Mouse (Mus musculus): ENCODE measurements at regions not wholly inside any gene's neighbourhood (a gene's known extent, or its start where the extent isn't known, plus 50 kb on each side); places are given as distances from the start of the nearest gene placed in this dataset.

DNA sequence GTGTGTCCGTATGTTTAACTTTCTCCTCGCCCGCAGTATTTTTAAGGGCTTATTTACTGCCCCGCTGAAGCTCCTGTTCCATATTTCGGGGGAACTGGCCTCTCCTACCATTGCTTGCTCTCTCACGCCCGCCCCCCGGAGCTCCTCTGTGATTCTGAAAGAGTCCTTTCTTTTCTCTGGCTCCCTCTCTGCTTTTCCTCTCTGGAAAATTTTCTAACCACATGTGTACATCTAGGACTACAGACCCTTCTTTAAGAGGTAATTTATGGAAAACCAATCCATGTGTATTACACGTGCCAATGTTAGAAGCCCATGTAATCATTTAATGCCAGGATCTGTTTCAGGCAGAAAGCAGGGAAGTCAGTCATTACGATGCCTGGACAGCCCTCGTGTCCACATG lies 106.6 kb upstream of the Oxgr1 start:
- no peak for DNase-seq

DNA sequence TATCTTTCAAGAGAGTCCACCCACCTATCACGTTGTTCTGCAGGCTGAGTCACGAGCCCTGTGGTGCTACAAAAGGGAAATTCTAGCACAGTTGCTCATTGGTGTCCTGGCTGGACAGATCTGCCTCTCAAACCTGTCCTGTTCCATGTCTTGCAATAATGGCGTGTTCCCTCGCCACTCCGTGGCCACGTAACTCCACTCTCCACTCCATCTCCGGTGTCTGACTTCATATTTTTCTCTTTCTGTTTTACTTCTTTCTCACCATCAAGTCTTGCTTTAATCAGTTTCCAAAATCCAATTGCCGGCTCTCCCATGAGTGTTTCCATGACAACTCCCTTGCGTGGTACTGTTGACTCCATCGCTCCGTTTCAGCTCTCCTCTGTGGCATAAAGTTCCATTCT lies 107.1 kb upstream of the Oxgr1 start:
- no peak for DNase-seq

- DNase-seq, result no peak
These were observed 108.4 kb upstream of the Oxgr1 start for GRCm38 (mm10) chr14:120150589-120150988.

DNA sequence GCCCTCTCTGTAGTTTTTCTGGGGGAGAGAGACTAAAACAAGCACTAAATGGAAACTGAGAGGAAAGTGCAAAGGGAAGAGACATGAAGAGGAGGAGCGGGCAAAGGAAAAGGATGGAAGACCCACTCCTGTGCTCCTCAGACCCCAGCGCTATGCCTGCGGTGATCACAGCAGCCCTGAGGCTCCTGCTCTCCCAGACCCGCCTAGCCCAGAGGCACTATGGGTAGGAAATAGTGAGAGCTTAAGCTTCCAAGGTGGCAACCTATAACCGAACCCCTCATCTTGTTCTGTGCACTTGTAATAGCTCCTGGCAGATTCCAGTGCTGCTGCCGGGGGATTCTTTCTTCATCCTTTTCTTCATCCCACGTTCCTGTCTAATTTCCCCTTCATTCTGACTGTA lies 112.2 kb upstream of the Oxgr1 start:
- DNase-seq, result no peak

DNA sequence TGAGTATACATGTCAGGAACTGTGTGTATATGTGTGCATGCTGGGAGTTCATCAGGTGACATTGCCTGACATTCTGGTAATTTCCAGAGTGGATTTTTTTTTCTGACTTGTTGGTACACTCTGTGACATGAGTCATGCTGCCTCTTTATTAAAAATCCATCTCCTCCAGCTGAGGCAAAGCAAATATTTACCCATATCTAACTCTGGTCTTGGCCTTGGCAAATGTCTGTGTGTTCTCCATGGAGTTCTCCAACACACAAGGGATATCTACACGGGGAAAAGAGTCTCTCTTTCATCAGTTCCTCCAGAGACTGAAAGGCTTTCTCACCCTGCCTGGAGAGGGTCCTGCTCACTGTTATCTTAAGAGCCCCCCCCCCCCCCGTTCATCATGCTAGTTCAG lies 111.3 kb upstream of the Mbnl2 start:
- no peak for DNase-seq

GRCm38 (mm10) chr14:120165496-120166045 lies 109.9 kb upstream of the Mbnl2 start:
- no peak for DNase-seq

- no peak for DNase-seq
These were observed 104.7 kb upstream of the Mbnl2 start for GRCm38 (mm10) chr14:120170733-120171132.

GRCm38 (mm10) chr14:120172058-120172457 lies 103.4 kb upstream of the Mbnl2 start:
- DNase-seq, result peak; percentile 5 to 7

- no peak for DNase-seq
These were observed 102.6 kb upstream of the Mbnl2 start for GRCm38 (mm10) chr14:120172844-120173243.

GRCm38 (mm10) chr14:120174615-120175014 lies 100.9 kb upstream of the Mbnl2 start:
- no peak for DNase-seq

DNA sequence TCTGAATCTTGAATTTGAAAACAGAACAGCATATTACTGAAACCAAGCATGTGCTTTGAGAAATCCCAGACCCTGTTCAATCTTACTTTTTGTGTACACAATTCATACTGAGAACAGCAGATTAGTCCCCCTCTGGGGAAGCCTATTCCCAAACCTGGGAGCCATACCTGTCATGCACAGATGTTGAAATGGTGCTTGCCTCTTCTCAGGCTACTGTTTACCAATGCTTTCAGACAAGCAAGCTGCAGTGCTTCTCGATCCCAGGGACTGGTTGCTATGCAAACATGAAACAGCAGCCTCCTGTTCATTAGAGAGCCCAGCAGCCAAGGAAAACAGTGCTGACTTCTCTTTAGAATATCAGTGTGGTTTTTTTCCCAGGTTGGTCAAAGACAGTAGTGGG lies 80.3 kb upstream of the Mbnl2 start:
- DNase-seq, result no peak

GRCm38 (mm10) chr14:120211741-120212140 lies 63.7 kb upstream of the Mbnl2 start:
- DNase-seq, result no peak

- no peak for DNase-seq
These were observed 62.8 kb upstream of the Mbnl2 start for GRCm38 (mm10) chr14:120212626-120213025.

DNA sequence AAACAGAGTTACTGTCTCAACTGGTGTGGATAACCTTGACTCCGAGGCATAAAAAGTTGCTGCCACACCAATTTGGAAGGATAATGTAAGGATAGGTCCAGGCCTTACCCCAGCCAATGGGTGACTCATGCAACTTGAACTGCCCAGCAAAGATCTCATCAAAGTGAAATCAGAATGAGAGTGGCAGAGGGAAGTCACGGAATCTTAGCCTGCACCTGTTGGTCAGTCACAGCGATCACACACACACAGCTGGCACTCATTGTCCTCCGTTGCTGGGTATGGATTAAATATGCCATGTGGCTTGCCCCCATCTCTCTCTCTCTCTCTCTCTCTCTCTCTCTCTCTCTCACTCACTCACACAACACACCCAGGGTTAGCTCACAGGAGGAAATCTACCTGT lies 56.2 kb upstream of the Mbnl2 start:
- DNase-seq, result no peak

GRCm38 (mm10) chr14:120223528-120224201 lies 51.8 kb upstream of the Mbnl2 start:
- no peak for DNase-seq

DNA sequence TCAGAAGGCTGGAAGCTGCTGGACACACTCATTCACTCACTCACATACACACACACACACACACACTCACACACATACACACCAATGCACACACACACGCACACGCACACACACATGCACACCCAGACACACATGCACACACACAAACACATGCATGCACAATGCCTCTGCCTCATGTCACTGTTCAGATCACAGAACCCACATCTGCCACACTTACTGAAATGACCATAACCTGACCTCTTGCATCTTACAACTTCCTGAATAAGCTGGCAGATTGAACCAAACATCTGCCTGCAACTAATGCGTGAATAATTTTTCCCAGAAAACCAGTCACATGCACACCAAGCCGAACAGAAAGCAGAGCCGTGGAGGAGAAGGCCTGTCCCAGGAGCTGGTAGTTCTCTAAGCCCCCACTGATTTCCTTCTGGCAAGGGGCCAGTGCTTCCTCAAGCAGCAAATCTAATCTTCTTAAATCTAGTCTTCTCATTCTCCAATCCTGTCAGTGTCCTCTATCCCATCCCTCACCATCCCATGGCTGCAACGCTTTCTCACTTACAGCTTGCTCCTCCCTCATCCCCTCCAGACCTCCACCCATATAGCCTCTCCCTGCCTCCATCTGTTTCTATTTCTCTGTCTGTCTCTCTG lies 51.1 kb upstream of the Mbnl2 start:
- DNase-seq, result peak; percentile 6 to 29

DNA sequence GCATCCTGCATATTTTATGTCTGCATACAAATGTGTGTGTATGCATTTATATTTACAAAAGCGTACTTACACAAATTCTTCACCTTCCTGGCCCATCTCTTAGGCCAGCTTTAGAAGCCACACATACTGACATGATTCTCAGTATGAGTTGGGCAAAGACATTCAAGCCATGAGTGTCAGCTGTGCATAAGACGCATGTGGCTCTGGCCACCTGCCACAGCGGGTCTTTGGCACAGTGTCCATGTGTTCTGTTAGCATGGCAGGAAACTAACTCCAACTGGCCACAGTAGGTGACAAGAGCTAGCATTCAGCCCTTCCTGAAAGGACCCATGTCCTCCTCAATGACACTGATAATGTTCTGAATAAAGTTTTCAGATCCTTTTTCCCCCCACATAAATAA lies 49.8 kb upstream of the Mbnl2 start:
- DNase-seq, result no peak

Measured in kidney, postnatal 36 days (tissue).